Mouse (Mus musculus) embryonic fibroblast, embryonic 13.5 days (primary cell): ENCODE data around the gene Adgrl3.

Experiments used
- CTCF ChIP-seq: IDR thresholded peaks from 2 replicates; pipeline ENCODE4 v1.5.1; 2011; ENCODE audit warnings: mild to moderate bottlenecking, control low read depth, low read length, moderate library complexity, borderline replicate concordance; ENCODE audit not compliant: insufficient read depth
- POLR2A ChIP-seq: IDR thresholded peaks from 2 replicates; pipeline ENCODE4 v1.6.1; 2011; ENCODE audit warnings: low read depth, mild to moderate bottlenecking, control low read depth, low read length, moderate library complexity

DNA sequence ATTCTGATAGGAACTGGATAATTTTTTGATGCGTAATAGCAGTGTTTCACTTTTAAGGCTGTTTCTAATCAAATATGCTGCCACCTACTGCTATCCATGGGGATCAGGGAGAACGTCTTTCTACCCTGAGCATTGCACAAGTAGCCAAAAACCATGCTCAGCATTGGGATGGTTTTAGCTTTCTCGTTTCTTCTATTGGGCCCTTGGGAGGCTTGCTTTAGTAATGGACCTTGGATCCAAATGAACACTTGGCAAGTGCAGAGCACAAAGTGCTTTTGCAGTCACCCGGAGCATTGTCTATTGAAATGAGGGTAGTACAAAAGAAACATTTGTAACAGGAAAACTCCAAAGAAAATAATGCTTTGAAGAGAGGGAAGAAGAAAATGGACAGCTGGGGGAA, 620.2 kb downstream of the Adgrl3 start:
- TF ChIP-seq CTCF (no peak), POLR2A (no peak)
